Mouse (Mus musculus) heart, embryonic 13.5 days (tissue): ENCODE measurements around the gene Rtp2. TPM values are rescaled to one million over a fixed set of nuclear protein-coding genes. Genes with fewer than 3 reads are reported as not detected.
A peak's percentile ranks its signal among the peaks of the same experiment; 100 is the strongest.
"Not testable (repeated sequence)": the region's sequence is repeated elsewhere in the genome, so short reads cannot be mapped to it uniquely, and the experiment has no call there.

Experiments
- ATAC-seq: fragments of 200-750 bp; cut with Nextera tagmentation; 2 replicates; pipeline ENCODE4 v1.8.0; 2017; ENCODE audit warnings: moderate TSS enrichment; ENCODE audit not compliant: insufficient number of reproducible peaks, low FRiP score, low TSS enrichment; ENCODE audit errors: extremely low read depth
- H3K27ac ChIP-seq: fragments of 300-500 bp; sonication (generic); replicated peaks from 2 replicates; pipeline ENCODE4 v1.5.1; 2015; ENCODE audit warnings: moderate library complexity, mild to moderate bottlenecking, inconsistent platforms
- H3K27me3 ChIP-seq: fragments of 300-500 bp; sonication (generic); replicated peaks from 2 replicates; pipeline ENCODE4 v1.6.1; 2015; ENCODE audit warnings: mild to moderate bottlenecking, inconsistent platforms
- H3K36me3 ChIP-seq: fragments of 300-500 bp; sonication (generic); 2 replicates; pipeline ENCODE4 v1.6.1; 2015; ENCODE audit warnings: mild to moderate bottlenecking, inconsistent platforms
- H3K4me1 ChIP-seq: fragments of 300-500 bp; sonication (generic); 2 replicates; pipeline ENCODE4 v1.6.1; 2015; ENCODE audit warnings: inconsistent platforms
- H3K4me2 ChIP-seq: fragments of 300-500 bp; sonication (generic); 2 replicates; pipeline ENCODE4 v1.6.1; 2015; ENCODE audit warnings: inconsistent platforms, mild to moderate bottlenecking, moderate library complexity
- H3K4me3 ChIP-seq: fragments of 300-500 bp; sonication (generic); 2 replicates; pipeline ENCODE4 v1.5.1; 2015; ENCODE audit warnings: moderate library complexity, mild to moderate bottlenecking, inconsistent platforms
- H3K9ac ChIP-seq: fragments of 300-500 bp; sonication (generic); 2 replicates; pipeline ENCODE4 v1.6.1; 2015; ENCODE audit warnings: inconsistent platforms, mild to moderate bottlenecking, moderate library complexity
- H3K9me3 ChIP-seq: fragments of 300-500 bp; sonication (generic); 2 replicates; pipeline ENCODE4 v1.6.1; 2016; ENCODE audit warnings: inconsistent platforms
- WGBS: fragments of 180-500 bp; shearing (Covaris S2); methylation state at CpG from one replicate; pipeline ENCODE4 v1.1.7; 2015; ENCODE audit warnings: mixed read lengths; 5-methylcytosine and 5-hydroxymethylcytosine counted together
- polyA plus RNA-seq: library from polyadenylated mRNA; unstranded; fragments of >200 nt; fragmentation: Nextera tagmentation; extraction: Ambion mirVana; gene quantifications from 2 replicates; pipeline ENCODE4 v1.2.1, GENCODE M21; 2015

Rtp2 gene
- polyA plus RNA-seq, 1 experiment from 2014 or later, result not detected

DNA sequence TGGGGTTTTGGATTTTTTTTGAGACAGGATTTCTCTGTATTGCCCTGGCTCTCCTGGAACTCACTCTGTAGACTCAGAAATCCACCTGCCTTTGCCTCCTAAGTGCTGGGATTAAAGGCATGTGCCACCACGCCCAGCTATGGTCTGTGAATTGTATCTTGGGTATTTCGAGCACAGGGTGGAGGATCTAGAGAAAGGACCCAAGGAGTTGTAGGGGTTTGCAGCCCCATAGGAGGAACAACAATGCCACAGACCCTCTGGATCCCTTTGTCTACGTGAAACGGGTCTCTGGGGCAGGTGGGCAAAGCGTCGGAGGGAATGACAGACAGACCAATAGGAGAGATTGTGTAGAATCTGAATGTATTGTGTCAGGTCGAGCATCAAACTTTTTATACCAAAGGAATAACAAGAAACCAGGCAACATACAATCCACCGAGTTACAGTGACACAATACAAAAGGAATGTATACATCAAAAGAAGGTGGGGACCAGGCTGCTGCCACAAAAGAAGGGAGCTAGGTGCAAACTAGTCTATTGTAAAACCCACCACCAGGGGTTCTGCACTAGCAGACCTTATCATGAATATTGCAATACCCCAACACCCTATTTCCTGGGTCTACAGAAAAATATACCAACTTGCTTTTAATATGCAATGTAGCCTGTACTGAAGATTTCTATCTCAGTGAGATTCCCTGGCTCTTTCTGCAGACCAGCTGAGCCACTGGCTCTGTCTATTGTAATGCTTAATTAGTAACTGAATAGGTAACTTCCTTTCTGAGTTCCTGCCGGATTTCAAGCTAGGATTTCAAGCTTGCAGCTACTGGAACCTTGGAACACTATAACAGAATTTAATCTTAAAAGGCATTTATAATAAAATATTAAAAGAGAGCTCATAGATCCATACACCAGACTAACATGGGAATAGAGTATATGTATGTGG is 23.8 kb downstream of the Rtp2 start:
- H3K4me1 ChIP-seq, H3K4me3 ChIP-seq, H3K36me3 ChIP-seq, ATAC-seq, H3K27ac ChIP-seq, H3K4me2 ChIP-seq, H3K27me3 ChIP-seq, H3K9me3 ChIP-seq, H3K9ac ChIP-seq: not testable (repeated sequence)
- WGBS, result 77% methylated on average over 9 of the region's 9 CpGs

DNA sequence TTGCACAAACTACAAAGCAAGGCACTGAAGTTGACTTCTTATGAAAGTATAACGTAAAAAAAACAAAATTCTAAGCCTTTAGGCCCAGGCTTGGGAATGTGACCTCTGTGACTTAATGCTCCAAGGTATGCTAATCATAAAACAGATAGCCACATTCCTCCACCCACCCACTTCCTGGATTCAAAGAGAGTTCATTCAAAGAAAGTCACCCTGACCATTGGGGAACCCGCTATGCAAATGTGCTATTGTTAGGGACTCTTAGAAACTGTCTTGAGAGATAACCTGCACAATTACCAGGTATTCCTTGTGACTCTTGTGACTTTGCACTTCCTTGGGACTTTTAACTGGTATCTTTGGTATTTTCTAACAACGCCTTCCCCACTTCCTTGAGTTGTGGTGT is 25.6 kb downstream of the Rtp2 start:
- 85% methylated on average over 3 of the region's 3 CpGs for WGBS
- not testable (repeated sequence) for H3K27me3 ChIP-seq

DNA sequence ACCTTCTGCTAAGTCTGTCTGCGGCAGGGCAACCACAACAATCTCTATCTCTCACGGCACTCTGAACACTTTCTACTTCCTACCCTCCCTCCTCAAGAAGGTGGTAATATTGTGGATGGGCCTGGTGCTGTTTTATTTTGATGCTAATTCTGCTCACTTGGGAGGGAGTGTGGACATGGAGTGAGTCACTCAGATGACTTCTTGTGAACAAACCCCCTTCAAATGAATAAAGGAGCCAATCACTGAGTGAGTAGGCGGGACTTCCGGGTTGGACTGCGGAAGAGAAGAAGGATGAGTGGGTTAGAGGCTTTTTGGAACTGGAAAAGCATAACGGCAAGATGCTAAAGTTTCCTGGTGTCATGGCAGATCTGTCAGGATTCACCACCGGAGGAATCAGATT is 30.8 kb downstream of the Rtp2 start:
- 77% methylated on average over 7 of the region's 7 CpGs for WGBS
- Histone ChIP-seq H3K4me3 (no peak overlapping the region), H3K9me3 (no peaks in the 10 kb centered on the region), H3K27ac (no peak overlapping the region), H3K27me3 (peaks cover 26% of the 10 kb centered on the region), H3K4me2 (no peak overlapping the region), H3K36me3 (no peaks in the 10 kb centered on the region), H3K9ac (no peak overlapping the region), H3K4me1 (peaks cover 13% of the 10 kb centered on the region)
- no peak for ATAC-seq

More for the DNA sequence above, 25.6 kb downstream of the Rtp2 start:
- H3K9me3 ChIP-seq, H3K9ac ChIP-seq, H3K4me1 ChIP-seq, ATAC-seq, H3K4me2 ChIP-seq, H3K4me3 ChIP-seq, H3K36me3 ChIP-seq, H3K27ac ChIP-seq: not testable (repeated sequence)

DNA sequence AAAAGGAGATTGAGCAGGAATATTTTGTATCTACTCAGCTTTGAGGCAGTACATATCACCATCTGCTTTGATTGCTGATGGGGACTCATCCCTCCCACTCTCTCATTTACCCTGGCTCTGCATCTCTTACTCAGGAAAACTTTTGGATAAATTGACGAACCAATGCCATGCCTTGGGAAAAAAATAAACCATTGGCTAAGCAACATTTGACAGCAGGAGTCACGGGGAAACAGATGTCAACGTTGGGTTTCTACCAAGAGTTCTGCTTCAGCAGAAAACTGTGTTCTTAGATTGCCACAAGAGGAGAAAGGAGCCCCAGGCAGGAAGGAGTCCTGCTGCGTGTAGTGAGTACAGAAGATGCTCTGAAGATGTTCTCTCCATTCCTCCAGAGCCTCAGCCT is 32.1 kb downstream of the Rtp2 start:
- Histone ChIP-seq H3K9me3 (no peaks in the 10 kb centered on the region), H3K4me1 (peaks cover 13% of the 10 kb centered on the region), H3K27ac (no peak overlapping the region), H3K36me3 (no peaks in the 10 kb centered on the region), H3K4me3 (no peak overlapping the region), H3K27me3 (peaks cover 36% of the 10 kb centered on the region), H3K4me2 (no peak overlapping the region), H3K9ac (no peak overlapping the region)
- no peak for ATAC-seq
- 71% methylated on average over 4 of the region's 4 CpGs for WGBS

DNA sequence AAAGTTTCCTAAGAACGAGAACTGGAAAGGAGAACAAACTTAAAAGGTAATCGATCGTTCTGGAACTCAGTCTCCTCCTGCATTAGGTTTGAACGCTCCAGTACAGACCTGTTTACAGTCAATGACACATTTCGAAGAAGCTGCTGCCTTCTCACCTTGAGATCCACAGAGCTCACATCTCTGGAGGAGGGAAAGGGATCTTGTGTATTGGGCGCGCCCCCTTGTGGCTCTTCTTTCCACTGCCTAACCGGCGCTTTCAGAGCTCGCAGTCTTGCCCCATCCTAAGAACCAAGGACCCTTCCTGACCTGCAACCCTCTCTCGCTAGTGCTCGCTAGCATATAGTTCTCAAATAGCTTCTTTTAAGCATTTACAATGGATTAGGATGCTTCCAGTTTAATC is 33.4 kb downstream of the Rtp2 start:
- Histone ChIP-seq H3K36me3 (no peaks in the 10 kb centered on the region), H3K9ac (no peak overlapping the region), H3K27ac (no peak overlapping the region), H3K4me3 (peak overlapping the region; percentile 36; the same call in 1 of the 2 replicates), H3K9me3 (no peaks in the 10 kb centered on the region), H3K4me2 (peak overlapping the region; percentile 68), H3K27me3 (peaks cover 36% of the 10 kb centered on the region), H3K4me1 (peaks cover 13% of the 10 kb centered on the region)
- no peak for ATAC-seq
- 12% methylated on average over 12 of the region's 12 CpGs for WGBS

DNA sequence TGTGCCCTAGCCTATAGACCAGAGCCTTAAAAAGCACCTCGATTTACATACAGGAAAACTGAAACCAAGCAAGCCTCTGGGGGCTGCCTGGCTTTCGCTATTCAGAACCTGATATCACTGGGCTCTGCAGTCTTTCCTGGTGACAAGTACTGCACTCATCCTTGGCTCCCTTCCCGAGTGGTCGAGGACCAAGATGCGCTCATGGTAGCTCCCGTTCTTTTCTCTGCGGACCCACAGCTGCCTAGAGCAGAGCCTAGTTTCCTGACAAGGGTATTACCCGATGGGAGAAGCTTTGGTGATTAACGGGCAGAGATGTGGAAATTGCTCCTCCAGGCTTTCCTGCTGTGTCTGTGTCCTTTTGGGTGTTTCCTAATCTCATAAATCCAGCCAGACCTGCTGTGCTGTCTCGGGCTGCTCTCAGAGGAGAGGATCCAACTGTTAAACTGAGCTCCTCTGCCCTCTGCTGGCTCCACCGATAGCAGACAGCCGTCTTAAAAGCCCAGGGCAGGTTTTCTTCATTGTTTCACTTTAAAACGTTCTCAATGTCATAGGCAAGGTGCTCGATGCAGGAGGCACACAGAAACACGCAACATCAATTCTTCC is 34.1 kb downstream of the Rtp2 start:
- peak overlapping the region; percentile 68 for H3K4me2 ChIP-seq
- no peaks in the 10 kb centered on the region for H3K36me3 ChIP-seq
- WGBS, result 8% methylated on average over 15 of the region's 15 CpGs
- ATAC-seq, result no peak
- peaks cover 42% of the 10 kb centered on the region for H3K27me3 ChIP-seq
- H3K27ac ChIP-seq, result no peak overlapping the region
- H3K9me3 ChIP-seq, result no peaks in the 10 kb centered on the region
- peak overlapping the region; percentile 36 for H3K4me3 ChIP-seq
- peaks cover 13% of the 10 kb centered on the region for H3K4me1 ChIP-seq
- peak overlapping the region; percentile 30; the same call in 1 of the 2 replicates for H3K9ac ChIP-seq

DNA sequence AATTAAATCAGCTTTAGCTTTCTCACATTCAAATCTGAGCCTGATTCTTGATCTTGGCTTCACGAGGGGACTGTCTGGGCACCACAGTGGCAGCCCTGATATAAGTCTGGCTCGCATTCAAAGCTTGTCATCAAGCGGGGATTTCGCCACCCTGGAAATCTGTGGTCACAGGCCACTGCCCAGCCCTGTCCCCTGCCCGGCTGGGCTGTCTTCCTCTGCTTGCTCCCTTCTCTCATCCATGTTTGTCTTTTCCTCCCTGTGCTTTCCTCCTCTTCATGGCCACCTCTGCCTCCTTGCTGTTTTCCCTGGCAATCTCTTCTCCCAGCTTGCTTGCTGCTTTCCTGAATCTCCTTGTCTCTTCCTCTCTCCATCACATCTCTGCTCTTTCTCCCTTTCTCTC is 34.7 kb downstream of the Rtp2 start:
- WGBS, result 36% methylated on average over 5 of the region's 5 CpGs
- Histone ChIP-seq H3K36me3 (no peaks in the 10 kb centered on the region), H3K4me2 (peak overlapping the region; percentile 68), H3K4me1 (peaks cover 13% of the 10 kb centered on the region), H3K9me3 (no peaks in the 10 kb centered on the region), H3K27me3 (peaks cover 48% of the 10 kb centered on the region), H3K4me3 (peak overlapping the region; percentile 36; the same call in 1 of the 2 replicates), H3K27ac (no peak overlapping the region), H3K9ac (peak overlapping the region; percentile 30; the same call in 1 of the 2 replicates)
- ATAC-seq, result no peak

DNA sequence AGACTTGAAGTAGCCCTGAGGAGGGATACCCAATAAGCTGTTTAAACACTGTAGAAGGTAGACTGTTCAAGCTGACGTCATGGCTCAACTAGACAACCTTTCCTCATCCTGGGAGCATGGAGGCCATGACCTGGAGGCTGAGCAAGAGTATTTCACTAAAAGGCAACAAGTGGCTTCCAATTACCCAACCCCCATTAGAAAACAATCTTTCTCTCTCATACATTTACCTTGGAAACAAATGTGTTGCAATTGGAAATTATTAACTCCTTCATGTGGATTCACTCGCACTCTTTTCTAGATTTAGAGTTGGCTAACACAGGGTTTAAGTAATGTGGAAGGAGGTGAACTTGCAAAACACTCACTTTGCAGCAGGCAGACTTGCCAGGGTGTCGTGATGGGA is 37.1 kb downstream of the Rtp2 start:
- ATAC-seq, result no peak
- Histone ChIP-seq H3K9me3 (no peaks in the 10 kb centered on the region), H3K4me2 (no peak overlapping the region), H3K27ac (no peak overlapping the region), H3K4me1 (peaks cover 13% of the 10 kb centered on the region), H3K4me3 (no peak overlapping the region), H3K27me3 (peaks cover 66% of the 10 kb centered on the region), H3K9ac (no peak overlapping the region), H3K36me3 (no peaks in the 10 kb centered on the region)
- WGBS, result 70% methylated on average over 3 of the region's 3 CpGs

DNA sequence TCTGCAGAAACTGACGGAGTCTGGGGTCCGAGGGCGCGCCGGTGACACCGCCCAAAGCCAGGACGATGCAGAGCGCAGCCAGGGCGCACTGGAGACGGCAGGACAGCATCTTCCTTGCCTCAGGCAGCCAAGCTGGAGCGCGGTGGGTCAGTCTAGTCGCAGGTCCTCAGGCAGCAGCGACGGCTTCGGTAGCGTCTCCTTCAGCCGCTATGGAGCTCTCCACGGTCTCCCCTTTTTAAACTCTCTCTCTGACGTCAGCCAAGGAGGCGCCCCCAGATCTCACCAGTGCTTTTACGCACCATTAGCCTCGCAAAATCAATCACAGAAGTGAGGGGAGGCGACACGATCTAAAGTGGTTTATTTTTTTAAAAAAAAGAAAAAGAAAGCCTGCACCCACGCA is 41.6 kb downstream of the Rtp2 start, which contains the start of gene Sst:
Sst (minus strand) TSS at position 323 of the 400 bp plus-strand sequence.
- 6% methylated on average over 26 of the region's 26 CpGs for WGBS
- no peak for ATAC-seq
- no peak within 1 kb of the TSS for H3K4me2 ChIP-seq
- H3K9ac ChIP-seq, result no peak within 1 kb of the TSS
- no peak within 1 kb of the TSS for H3K27ac ChIP-seq
- H3K27me3 ChIP-seq, result peaks cover 48% of the 10 kb centered on the region
- no peak within 1 kb of the TSS for H3K4me3 ChIP-seq
- no peaks in the 10 kb centered on the region for H3K9me3 ChIP-seq
- H3K36me3 ChIP-seq, result no peaks in the 10 kb centered on the region
- H3K4me1 ChIP-seq, result no peaks in the 10 kb centered on the region

DNA sequence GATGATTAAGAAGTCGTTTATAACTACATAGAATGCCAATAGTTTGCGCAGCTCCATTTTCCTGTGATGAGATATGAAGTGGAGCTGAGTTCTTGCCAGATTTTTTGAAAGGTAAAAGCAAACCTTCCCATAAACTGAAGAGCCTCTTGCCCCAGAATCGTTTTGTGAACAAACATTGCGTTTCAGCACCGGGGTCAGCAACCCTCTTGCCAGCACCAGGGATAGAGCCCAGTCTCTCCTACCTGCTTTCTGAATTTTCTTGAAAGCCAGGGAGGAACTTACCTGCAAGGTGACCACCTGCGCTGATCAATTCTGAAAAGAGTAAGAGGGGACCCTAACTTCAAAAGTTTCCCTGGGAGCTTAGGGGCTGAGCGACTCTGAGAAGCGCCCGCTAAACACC is 42.0 kb downstream of the Rtp2 start:
- peaks cover 44% of the 10 kb centered on the region for H3K27me3 ChIP-seq
- no peak overlapping the region for H3K27ac ChIP-seq
- H3K9me3 ChIP-seq, result no peaks in the 10 kb centered on the region
- no peak overlapping the region for H3K4me3 ChIP-seq
- ATAC-seq, result no peak
- WGBS, result 8% methylated on average over 9 of the region's 9 CpGs
- no peaks in the 10 kb centered on the region for H3K4me1 ChIP-seq
- no peak overlapping the region for H3K4me2 ChIP-seq
- H3K9ac ChIP-seq, result no peak overlapping the region
- no peaks in the 10 kb centered on the region for H3K36me3 ChIP-seq

DNA sequence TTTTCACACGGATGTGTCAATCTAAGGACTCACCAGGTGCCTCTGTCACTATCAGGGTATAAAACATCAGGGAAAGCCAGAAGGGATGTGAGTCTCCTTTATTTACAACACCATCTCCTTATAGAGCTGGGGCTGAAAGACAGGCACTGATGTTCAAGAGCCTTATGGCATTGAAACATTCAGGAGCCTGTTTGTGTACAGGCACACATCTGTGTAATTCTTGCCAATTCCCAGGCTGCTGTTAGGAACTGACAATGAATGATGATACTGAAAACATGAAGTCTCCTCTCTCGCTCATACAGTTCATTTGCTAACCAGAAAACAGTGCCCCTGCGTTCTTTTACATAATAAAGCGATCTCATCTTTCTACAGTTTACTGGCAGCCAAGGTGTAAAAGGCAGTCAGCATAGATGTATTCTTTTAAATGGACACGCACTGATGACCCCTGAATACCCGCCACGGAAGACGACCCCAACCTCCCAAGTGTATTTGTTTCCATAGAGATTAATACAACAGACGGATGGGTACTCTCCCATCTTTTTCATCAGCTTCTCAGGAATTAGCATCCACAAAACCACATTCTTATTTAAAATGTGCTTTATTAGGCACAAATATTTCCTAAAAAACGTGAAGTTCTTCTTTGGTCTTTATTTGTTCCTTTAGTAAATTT is 44.1 kb downstream of the Rtp2 start:
- peaks cover 38% of the 10 kb centered on the region for H3K27me3 ChIP-seq
- H3K9me3 ChIP-seq, result no peaks in the 10 kb centered on the region
- 65% methylated on average over 10 of the region's 10 CpGs for WGBS
- H3K9ac ChIP-seq, result no peak overlapping the region
- H3K4me1 ChIP-seq, result no peaks in the 10 kb centered on the region
- no peak overlapping the region for H3K4me3 ChIP-seq
- H3K36me3 ChIP-seq, result no peaks in the 10 kb centered on the region
- H3K4me2 ChIP-seq, result no peak overlapping the region
- no peak overlapping the region for H3K27ac ChIP-seq
- ATAC-seq, result no peak
